Mouse (Mus musculus) CH12.LX (cell line): ENCODE measurements around the gene Cdhr4. TPM values are rescaled to one million over a fixed set of nuclear protein-coding genes. Genes with fewer than 3 reads are reported as not detected.

Source experiments
- DNase-seq: peaks from one replicate; pipeline ENCODE4 v3.0.0-alpha.2; 2013; ENCODE audit errors: extremely low read depth
- H3K27ac ChIP-seq: 2 replicates; pipeline ENCODE4 v1.5.1; 2012; ENCODE audit warnings: low read depth, mild to moderate bottlenecking, control low read depth, moderate library complexity; ENCODE audit not compliant: insufficient read depth
- H3K27me3 ChIP-seq: replicated peaks from 2 replicates; pipeline ENCODE3; 2012; ENCODE audit warnings: inconsistent platforms
- H3K36me3 ChIP-seq, 2 experiments: replicated peaks in 1 of 2; 2 replicates each; pipeline versions ENCODE3 to v1.6.1; 2012; ENCODE audit warnings: inconsistent platforms in 1 of 2, low read length in 1 of 2, mild to moderate bottlenecking in 1 of 2, mixed read lengths in 1 of 2, moderate library complexity in 1 of 2; ENCODE audit not compliant: control insufficient read depth in 1 of 2, insufficient read depth in 1 of 2
- H3K4me1 ChIP-seq, 2 experiments: 2 replicates each; pipeline ENCODE4 v1.6.1; 2012; ENCODE audit warnings: inconsistent platforms in 1 of 2, moderate library complexity in 1 of 2; ENCODE audit not compliant: insufficient read depth in 2 of 2, control insufficient read depth in 1 of 2
- H3K4me2 ChIP-seq: 2 replicates; pipeline ENCODE4 v1.6.1; 2012; ENCODE audit warnings: low read depth, mild to moderate bottlenecking, control low read depth; ENCODE audit not compliant: poor library complexity, insufficient read depth, severe bottlenecking
- H3K4me3 ChIP-seq, 3 experiments: fragments of 150-350 bp in 1 of 3; sonication (generic) in 1 of 3; replicated peaks in 1 of 3; 2 replicates each; pipeline versions ENCODE3 to v1.5.1; 2011 to 2012; ENCODE audit warnings: low read depth in 2 of 3, low read length in 2 of 3, mild to moderate bottlenecking in 2 of 3, moderate library complexity in 2 of 3, control low read depth in 1 of 3, improper control_type of control experiment in 1 of 3, inconsistent platforms in 1 of 3, mixed read lengths in 1 of 3; ENCODE audit not compliant: poor library complexity in 1 of 3
- H3K79me2 ChIP-seq: replicated peaks from 2 replicates; pipeline ENCODE4 v1.6.1; 2012; ENCODE audit warnings: mild to moderate bottlenecking, moderate library complexity; ENCODE audit not compliant: control insufficient read depth, poor library complexity, insufficient read depth, severe bottlenecking; ENCODE audit errors: extremely low read depth
- H3K9ac ChIP-seq: 2 replicates; pipeline ENCODE4 v1.6.1; 2012; ENCODE audit warnings: low read depth, mild to moderate bottlenecking, control low read depth, moderate library complexity; ENCODE audit not compliant: insufficient read depth
- H3K9me3 ChIP-seq: replicated peaks from 2 replicates; pipeline ENCODE3; 2012; ENCODE audit warnings: low read length, inconsistent platforms, mixed read lengths
- BHLHE40 ChIP-seq: IDR thresholded peaks from 2 replicates; pipeline ENCODE4 v1.6.1; 2011; ENCODE audit warnings: mild to moderate bottlenecking, low read depth, low read length, improper control_type of control experiment
- CTCF ChIP-seq, 2 experiments: IDR thresholded peaks in 1 of 2; conservative IDR thresholded peaks in 1 of 2; 2 replicates each; pipeline ENCODE4 v1.5.1; 2011 to 2012; ENCODE audit warnings: low read depth in 2 of 2, low read length in 2 of 2, improper control_type of control experiment in 1 of 2, inconsistent platforms in 1 of 2, mild to moderate bottlenecking in 1 of 2, moderate library complexity in 1 of 2
- E2F4 ChIP-seq: IDR thresholded peaks from 2 replicates; pipeline ENCODE4 v1.6.1; 2011; ENCODE audit warnings: low read depth, low read length, improper control_type of control experiment; ENCODE audit not compliant: insufficient replicate concordance
- ELF1 ChIP-seq: IDR thresholded peaks from 2 replicates; pipeline ENCODE4 v1.6.1; 2014; ENCODE audit warnings: low read depth, mild to moderate bottlenecking, inconsistent platforms, low read length, improper control_type of control experiment
- ETS1 ChIP-seq: conservative IDR thresholded peaks from 2 replicates; pipeline ENCODE4 v1.6.1; 2012; ENCODE audit warnings: low read depth, mild to moderate bottlenecking, inconsistent platforms, low read length, improper control_type of control experiment, moderate library complexity
- GABPA ChIP-seq: IDR thresholded peaks from 2 replicates; pipeline ENCODE4 v1.6.1; 2012; ENCODE audit warnings: low read depth, low read length, improper control_type of control experiment, inconsistent platforms; ENCODE audit not compliant: insufficient replicate concordance
- HCFC1 ChIP-seq: IDR thresholded peaks from 2 replicates; pipeline ENCODE4 v1.6.1; 2012; ENCODE audit warnings: low read depth, mild to moderate bottlenecking, inconsistent platforms, low read length, improper control_type of control experiment
- JUN ChIP-seq: IDR thresholded peaks from 2 replicates; pipeline ENCODE4 v1.6.1; 2011; ENCODE audit warnings: low read depth, mild to moderate bottlenecking, low read length, improper control_type of control experiment, moderate library complexity; ENCODE audit not compliant: insufficient read depth
- KAT2A ChIP-seq: IDR thresholded peaks from 2 replicates; pipeline ENCODE4 v1.6.1; 2012; ENCODE audit warnings: low read length, improper control_type of control experiment, inconsistent platforms; ENCODE audit not compliant: insufficient replicate concordance
- MAFK ChIP-seq: IDR thresholded peaks from 2 replicates; pipeline ENCODE4 v1.6.1; 2011; ENCODE audit warnings: low read length, improper control_type of control experiment; ENCODE audit not compliant: insufficient replicate concordance
- MAX ChIP-seq: IDR thresholded peaks from 2 replicates; pipeline ENCODE4 v1.6.1; 2011; ENCODE audit warnings: low read length, improper control_type of control experiment
- MAZ ChIP-seq: IDR thresholded peaks from 2 replicates; pipeline ENCODE4 v1.6.1; 2012; ENCODE audit warnings: low read depth, mild to moderate bottlenecking, inconsistent platforms, low read length, improper control_type of control experiment, moderate library complexity
- MEF2A ChIP-seq: IDR thresholded peaks from 2 replicates; pipeline ENCODE4 v1.6.1; 2014; ENCODE audit warnings: low read depth, mild to moderate bottlenecking, inconsistent platforms, low read length, improper control_type of control experiment, borderline replicate concordance
- NELFE ChIP-seq: IDR thresholded peaks from 2 replicates; pipeline ENCODE4 v1.6.1; 2011; ENCODE audit warnings: low read depth, low read length, improper control_type of control experiment
- TBP ChIP-seq: conservative IDR thresholded peaks from 2 replicates; pipeline ENCODE4 v1.6.1; 2011; ENCODE audit warnings: low read depth, low read length, improper control_type of control experiment
- TCF12 ChIP-seq: IDR thresholded peaks from 2 replicates; pipeline ENCODE4 v1.6.1; 2014; ENCODE audit warnings: low read depth, mild to moderate bottlenecking, inconsistent platforms, low read length, improper control_type of control experiment
- UBTF ChIP-seq: IDR thresholded peaks from 2 replicates; pipeline ENCODE4 v1.6.1; 2012; ENCODE audit warnings: low read depth, mild to moderate bottlenecking, inconsistent platforms, low read length, improper control_type of control experiment, moderate library complexity
- USF1 ChIP-seq: IDR thresholded peaks from 2 replicates; pipeline ENCODE4 v1.6.1; 2014; ENCODE audit warnings: low read depth, mild to moderate bottlenecking, inconsistent platforms, low read length, improper control_type of control experiment
- USF2 ChIP-seq: conservative IDR thresholded peaks from 2 replicates; pipeline ENCODE4 v1.6.1; 2011; ENCODE audit warnings: low read depth, low read length, improper control_type of control experiment
- ZKSCAN1 ChIP-seq: IDR thresholded peaks from 2 replicates; pipeline ENCODE4 v1.6.1; 2012; ENCODE audit warnings: low read depth, inconsistent platforms, low read length, improper control_type of control experiment, borderline replicate concordance
- ZMIZ1 ChIP-seq: IDR thresholded peaks from 2 replicates; pipeline ENCODE4 v1.6.1; 2012; ENCODE audit warnings: low read depth, mild to moderate bottlenecking, inconsistent platforms, low read length, improper control_type of control experiment
- ZNF384 ChIP-seq: IDR thresholded peaks from 2 replicates; pipeline ENCODE4 v1.6.1; 2012; ENCODE audit warnings: low read depth, low read length, improper control_type of control experiment, inconsistent platforms
- dilution Hi-C: fragments of 300-500 bp; cut with MboI; formaldehyde crosslinking; loops from 2 replicates; pipeline ENCODE4 v1.14.3; 2020; ENCODE audit warnings: low sequenced_read_pairs; ENCODE audit not compliant: extremely low pct_unique_long_range_greater_than_20kb, extremely low pct_ligation_motif_present
- in situ Hi-C: fragments of 300-500 bp; cut with MboI; formaldehyde crosslinking; loops from 3 replicates; pipeline ENCODE4 v1.14.3; 2019; ENCODE audit warnings: low sequenced_read_pairs, low pct_ligation_motif_present, low pct_unique_long_range_greater_than_20kb, mixed read lengths
- polyA plus RNA-seq: library from polyadenylated mRNA; unstranded; fragments of >175 nt; gene quantifications from 2 replicates; pipeline ENCODE4 v1.2.1, GENCODE M21; 2012; ENCODE audit warnings: low read depth; ENCODE audit not compliant: insufficient read length
- total RNA-seq, 2 experiments: library from RNA; depleted of rRNA; stranded (reverse); fragments of 300-350 nt in 1 of 2; fragments of >200 nt in 1 of 2; gene quantifications; 2 replicates each; pipeline ENCODE4 v1.2.3; 2012 to 2014

Cdhr4 gene
- total and polyA plus RNA-seq, 3 experiments: 0.35 to 0.79 TPM; not detected in 1

GRCm38 (mm10) chr9:107983421-107983890, 8.8 kb upstream of the Cdhr4 start (continued):
- TF ChIP-seq HCFC1: no peak
- no peak for TF ChIP-seq KAT2A
- TF ChIP-seq ZNF384: no peak
- no peak for TF ChIP-seq JUN
- no peak; the same call in 1 of the 2 replicates for TF ChIP-seq TCF12

- Histone ChIP-seq H3K36me3 (peaks cover 46 to 56% of the 10 kb centered on the region in 2 experiments), H3K27ac (peak overlapping the region; percentile 78), H3K4me3 (peak overlapping the region; percentile 72 to 92 (median 81)), H3K4me1 (peaks cover 25 to 60% of the 10 kb centered on the region in 2 experiments), H3K27me3 (no peaks in the 10 kb centered on the region), H3K9me3 (no peaks in the 10 kb centered on the region), H3K79me2 (no peaks in the 10 kb centered on the region), H3K4me2 (peak overlapping the region; percentile 27), H3K9ac (no peak overlapping the region; the same call in 1 of the 2 replicates)
- dilution Hi-C loops (no loop called here), in situ Hi-C loops (no loop called here)
- DNase-seq: no peak
- TF ChIP-seq ZMIZ1 (0 out of 2 replicates have a peak, but pooled peaks have one; percentile 35), USF1 (no peak), MAFK (no peak), GABPA (no peak)
Measured at GRCm38 (mm10) chr9:107984052-107984753, 8.1 kb upstream of the Cdhr4 start.

DNA sequence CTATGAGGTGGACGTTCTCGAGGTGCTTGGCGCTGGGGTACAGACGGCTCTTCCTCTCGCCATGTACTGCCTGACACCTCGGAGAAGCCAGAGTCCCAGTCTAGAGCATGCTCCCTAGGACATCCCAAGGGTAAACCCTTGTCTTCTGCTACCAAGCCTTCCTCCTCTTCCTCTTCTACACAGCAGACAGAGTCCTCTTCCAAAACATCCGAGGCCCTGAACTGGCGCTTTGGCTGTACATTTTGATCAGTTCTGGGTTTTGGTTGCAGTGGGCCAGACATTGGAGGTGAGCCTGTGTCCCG, 7.6 kb upstream of the Cdhr4 start:
- peaks cover 25 to 57% of the 10 kb centered on the region in 2 experiments for H3K4me1 ChIP-seq
- H3K27me3 ChIP-seq: no peaks in the 10 kb centered on the region
- TF ChIP-seq UBTF (no peak), ELF1 (no peak), MAZ (no peak), E2F4 (no peak), CTCF (conservative IDR thresholded peaks at IDR 0.05 in 1 of 2, IDR thresholded peaks at IDR 0.05 in 1 of 2; ENCODE audit: low read depth in 2 of 2, low read length in 2 of 2) (no peak), USF1 (no peak), TBP (no peak), MAX (no peak), KAT2A (no peak), USF2 (no peak), ETS1 (no peak), BHLHE40 (no peak), NELFE (no peak), TCF12 (no peak), ZKSCAN1 (no peak), MEF2A (no peak), ZMIZ1 (no peak)
- DNase-seq: no peak
- H3K4me2 ChIP-seq: peak overlapping the region; percentile 27
- peak overlapping the region; percentile 39 for H3K9ac ChIP-seq
- peaks cover 41 to 51% of the 10 kb centered on the region in 2 experiments for H3K36me3 ChIP-seq
- H3K79me2 ChIP-seq: no peaks in the 10 kb centered on the region
- H3K4me3 ChIP-seq: peak overlapping the region; percentile 72 to 92 (median 81)
- in situ Hi-C loops: no loop called here
- dilution Hi-C loops: no loop called here
- H3K27ac ChIP-seq: peak overlapping the region; percentile 78
- no peaks in the 10 kb centered on the region for H3K9me3 ChIP-seq
